Mouse (Mus musculus) bone marrow, adult 2 months (tissue): ENCODE measurements around the gene Gm9611.
"Not testable (repeated sequence)": the region's sequence is repeated elsewhere in the genome, so short reads cannot be mapped to it uniquely, and the experiment has no call there.

ENCODE experiments used
- CTCF ChIP-seq: fragments of 200-500 bp; IDR thresholded peaks from 2 replicates; pipeline ENCODE4 v1.5.1; 2011; ENCODE audit warnings: low read length, control low read depth; ENCODE audit not compliant: control insufficient read depth, insufficient read depth
- POLR2A ChIP-seq: fragments of 200-500 bp; IDR thresholded peaks from 2 replicates; pipeline ENCODE4 v1.6.1; 2011; ENCODE audit warnings: low read depth, mild to moderate bottlenecking, control low read depth, low read length, borderline replicate concordance; ENCODE audit not compliant: control insufficient read depth

- TF ChIP-seq CTCF, POLR2A: not testable (repeated sequence)
Observed at GRCm38 (mm10) chr14:42259948-42260347, 37.2 kb downstream of the Gm9611 start, which contains the start of gene Gm17026.
